Mouse (Mus musculus) G1E (cell line): ENCODE measurements around the gene Fzr1.

Experiments
- CTCF ChIP-seq: IDR thresholded peaks from 2 replicates; pipeline ENCODE4 v1.5.1; 2012; ENCODE audit warnings: low read depth, low read length, inconsistent platforms, mixed read lengths
- GATA1 ChIP-seq: IDR thresholded peaks from 2 replicates; pipeline ENCODE4 v1.6.1; 2012; ENCODE audit warnings: borderline replicate concordance, low read length, inconsistent platforms, mixed read lengths

DNA sequence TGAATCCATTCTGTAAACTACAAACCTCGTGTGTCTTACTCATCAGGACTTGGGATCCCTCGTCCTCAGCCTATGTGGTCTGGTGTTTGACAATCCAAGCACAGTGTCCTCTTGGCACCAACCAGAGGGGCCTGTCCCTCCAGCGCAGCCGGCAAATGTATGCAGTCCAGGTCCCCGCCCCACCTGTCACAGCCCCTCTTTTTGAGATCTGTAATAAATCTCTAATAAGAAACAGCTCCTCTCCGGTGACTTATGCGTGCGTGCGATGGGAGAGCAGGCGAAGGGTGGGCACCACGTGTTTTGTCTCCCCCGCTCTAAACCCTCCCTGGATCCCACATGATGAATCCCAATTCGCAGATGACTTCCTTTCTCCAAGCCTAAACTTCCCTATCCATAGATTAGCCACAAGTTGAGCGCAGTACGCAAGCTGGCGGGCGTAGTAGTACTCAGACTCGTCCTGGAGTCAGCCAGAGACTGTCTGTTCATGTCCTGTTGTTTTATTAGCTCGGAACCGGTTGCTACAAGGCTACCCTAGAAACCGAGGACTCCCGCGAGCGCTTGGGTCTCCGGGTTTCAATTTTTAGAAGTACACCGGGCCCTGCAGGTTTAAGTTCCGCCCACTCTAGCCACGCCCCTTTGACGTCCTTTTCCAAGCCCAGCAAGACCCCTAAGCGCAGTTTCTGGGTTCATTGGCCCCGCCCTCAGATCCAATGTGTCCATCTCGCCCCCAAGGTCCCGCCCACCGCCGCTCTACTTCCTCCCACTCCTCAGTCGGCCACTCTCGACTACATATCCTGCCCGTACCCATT, 58.4 kb downstream of the Fzr1 start:
- no peak for TF ChIP-seq CTCF
- TF ChIP-seq GATA1: no peak
